Mouse (Mus musculus) thymus, postnatal 25 days (tissue): ENCODE data around the gene Slamf9.

Source experiments
- DNase-seq: peaks from one replicate; pipeline ENCODE4 v3.0.0; 2022

The Slamf9 gene

GRCm38 (mm10) chr1:172475054-172475741, at the start of gene Slamf9:
Slamf9 (plus strand) TSS chr1:172475358.
- no peak for DNase-seq

- no peak for DNase-seq
Observed at GRCm38 (mm10) chr1:172426419-172426818, 48.7 kb upstream of the Slamf9 start.

GRCm38 (mm10) chr1:172427841-172428240, 47.3 kb upstream of the Slamf9 start:
- DNase-seq = no peak

GRCm38 (mm10) chr1:172428614-172429013, 46.5 kb upstream of the Slamf9 start:
- no peak for DNase-seq

DNA sequence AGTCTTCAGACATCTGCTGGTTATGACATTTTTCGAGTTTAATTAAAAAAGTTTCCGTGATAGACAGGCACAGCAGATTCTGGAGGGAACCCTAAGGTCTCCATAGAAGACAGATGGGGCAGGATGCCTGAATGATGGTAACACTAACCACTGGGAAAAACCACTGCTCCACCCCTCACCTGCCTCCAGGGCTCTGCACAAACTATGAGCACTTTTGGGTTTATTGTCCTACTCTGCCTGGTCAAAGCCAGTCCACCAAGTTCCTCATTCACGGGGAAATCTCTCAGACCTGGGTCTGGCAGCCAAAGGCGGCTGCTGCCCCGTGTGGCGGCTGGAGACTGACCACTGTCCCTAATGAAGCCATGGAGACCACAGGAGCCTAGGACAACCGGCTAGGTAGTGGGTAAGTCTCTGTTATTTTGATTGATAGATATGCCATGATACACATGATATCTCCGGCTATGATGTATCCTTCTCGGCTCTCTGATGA, 44.4 kb upstream of the Slamf9 start:
- DNase-seq = no peak

DNA sequence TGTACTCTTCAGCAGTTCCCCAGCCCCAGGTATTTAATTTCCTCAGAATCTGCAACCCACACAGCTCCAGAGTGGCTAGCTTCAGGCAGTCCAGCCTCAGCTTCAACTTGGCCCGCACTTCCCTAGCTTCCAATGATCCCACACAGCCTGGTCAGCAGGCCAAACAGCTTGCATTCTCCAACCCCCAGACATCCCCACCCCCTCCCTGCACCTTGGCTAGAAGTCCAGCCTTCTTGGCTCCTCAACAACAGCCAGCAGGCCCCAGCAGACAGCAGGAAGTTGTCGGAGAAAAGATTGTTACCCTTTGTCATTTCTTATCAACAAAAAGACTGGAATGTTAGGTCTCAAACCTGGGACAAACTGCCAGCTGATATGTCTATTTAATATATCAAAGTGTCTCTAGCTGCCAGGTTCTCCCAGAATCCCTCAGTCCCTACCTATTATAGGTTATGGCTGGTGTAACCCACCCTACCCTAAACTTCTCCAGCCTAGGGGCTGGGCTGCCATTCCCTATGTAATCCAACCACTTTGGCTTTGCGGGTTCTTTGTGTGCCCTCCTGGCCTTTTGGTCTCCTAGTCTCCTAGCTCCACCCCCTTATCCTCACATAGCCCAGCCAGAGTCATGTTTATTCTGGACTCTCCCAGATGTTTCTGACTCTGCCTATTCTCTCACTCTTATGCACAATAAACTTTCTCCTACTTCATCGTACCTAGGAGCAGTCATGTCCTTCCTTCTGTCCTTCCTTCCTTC, 43.1 kb upstream of the Slamf9 start:
- no peak for DNase-seq

GRCm38 (mm10) chr1:172432587-172432955, 42.6 kb upstream of the Slamf9 start:
- DNase-seq = no peak

DNA sequence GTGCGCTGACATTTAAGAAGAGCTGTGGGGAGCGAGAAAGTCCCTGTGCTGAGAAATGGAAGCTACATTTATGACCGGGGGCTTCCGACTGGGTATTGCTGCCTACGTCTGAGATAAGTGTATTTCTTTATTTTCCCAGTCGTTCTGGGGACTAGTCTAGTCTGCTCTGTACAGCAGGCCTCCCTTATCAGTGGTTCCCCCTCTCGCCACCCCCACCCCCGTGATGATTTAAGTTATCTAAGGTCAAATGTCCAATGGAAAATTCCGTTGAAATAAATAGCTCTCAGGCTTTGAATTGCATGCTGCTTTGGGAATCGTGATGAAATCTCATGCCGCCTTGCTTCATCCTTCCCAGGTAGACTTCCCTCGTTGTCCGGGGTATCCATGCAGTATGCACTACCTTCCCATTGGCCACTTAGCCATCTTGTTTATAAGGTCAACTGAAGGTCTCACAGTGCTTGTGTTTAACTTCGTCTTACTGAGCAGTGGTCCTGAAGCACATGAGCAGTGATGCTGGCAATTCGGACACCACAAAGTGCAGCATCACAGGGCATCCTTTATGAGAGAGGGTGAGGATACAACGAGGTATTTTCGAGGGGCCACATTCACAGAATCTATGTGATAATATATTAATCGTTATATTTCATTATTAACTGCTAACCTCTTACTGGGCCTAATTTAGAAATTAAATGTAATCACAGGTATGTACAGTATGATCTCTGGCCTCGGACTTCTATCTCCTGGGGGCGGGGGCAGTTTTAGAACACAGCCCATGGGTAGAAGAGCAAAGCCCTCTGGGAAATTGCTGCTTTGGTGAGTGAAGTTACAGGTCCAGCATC, 41.9 kb upstream of the Slamf9 start:
- no peak for DNase-seq

- no peak for DNase-seq
Observed at GRCm38 (mm10) chr1:172433851-172434165, 41.4 kb upstream of the Slamf9 start.

DNA sequence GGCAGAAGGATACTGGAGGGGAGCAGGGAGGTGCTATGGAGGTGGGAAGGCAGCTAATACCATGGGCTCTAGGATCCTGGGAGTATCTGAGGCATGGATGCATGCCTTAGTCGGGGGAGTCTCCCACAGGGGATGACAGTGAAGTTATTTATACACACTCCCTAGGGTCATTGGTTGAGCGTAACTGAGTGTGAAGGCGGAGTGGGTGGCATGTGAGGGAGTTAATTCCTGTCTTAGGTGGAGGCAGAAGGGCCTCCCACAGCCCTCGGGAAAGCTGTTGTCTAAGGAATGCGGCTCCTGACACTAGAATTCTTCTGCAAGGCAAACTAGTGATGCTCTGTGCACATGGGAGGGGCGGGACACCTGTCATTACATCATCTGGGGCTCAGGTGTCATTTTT, 38.4 kb upstream of the Slamf9 start:
- no peak for DNase-seq

GRCm38 (mm10) chr1:172438621-172439020, 36.5 kb upstream of the Slamf9 start:
- DNase-seq = no peak

DNA sequence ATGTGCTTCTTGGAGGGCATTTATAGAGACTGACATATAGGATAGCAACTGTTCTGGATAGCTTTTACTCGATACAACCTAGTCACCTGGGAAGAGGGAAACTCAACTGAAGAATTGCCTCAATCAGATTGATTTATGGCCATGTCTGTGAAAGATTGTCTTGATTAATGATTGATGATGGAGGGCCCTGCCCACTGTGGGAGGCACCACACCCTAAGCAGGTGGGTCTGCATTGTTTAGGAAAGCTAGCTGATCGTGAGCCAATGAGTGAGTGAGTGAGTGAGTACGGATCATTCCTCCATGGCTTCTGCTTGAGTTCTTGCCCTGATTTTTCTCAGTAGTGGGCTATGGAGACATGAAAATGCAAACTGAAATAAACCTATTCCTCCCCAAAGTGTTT, 34.6 kb upstream of the Slamf9 start:
- DNase-seq = no peak

DNA sequence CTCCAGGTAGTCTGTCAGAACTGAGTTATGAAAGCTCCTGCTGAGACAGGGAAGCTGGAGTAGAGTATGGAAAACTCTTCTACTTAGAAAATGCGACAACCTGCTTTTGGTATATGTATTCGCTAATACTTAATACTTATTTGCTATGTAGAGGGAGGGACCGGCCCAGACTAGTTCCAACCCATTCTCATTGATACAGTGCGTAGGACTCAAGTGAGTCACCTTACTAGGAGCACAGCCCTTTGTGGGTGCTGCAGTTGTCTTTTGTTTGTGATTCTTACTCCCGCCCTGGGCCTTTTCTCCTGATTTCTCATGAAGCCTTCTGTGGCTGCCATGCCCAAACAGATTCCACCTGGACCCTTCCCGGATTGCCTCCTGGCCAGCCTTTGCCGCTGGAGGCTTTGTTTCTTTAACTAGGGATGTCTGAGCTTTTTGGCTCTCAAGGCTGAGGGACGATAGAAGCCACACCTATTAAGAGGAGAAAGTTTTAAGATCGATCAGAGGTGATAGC, 33.2 kb upstream of the Slamf9 start:
- DNase-seq = no peak

- DNase-seq = no peak
Observed at GRCm38 (mm10) chr1:172450226-172450625, 24.9 kb upstream of the Slamf9 start.

DNA sequence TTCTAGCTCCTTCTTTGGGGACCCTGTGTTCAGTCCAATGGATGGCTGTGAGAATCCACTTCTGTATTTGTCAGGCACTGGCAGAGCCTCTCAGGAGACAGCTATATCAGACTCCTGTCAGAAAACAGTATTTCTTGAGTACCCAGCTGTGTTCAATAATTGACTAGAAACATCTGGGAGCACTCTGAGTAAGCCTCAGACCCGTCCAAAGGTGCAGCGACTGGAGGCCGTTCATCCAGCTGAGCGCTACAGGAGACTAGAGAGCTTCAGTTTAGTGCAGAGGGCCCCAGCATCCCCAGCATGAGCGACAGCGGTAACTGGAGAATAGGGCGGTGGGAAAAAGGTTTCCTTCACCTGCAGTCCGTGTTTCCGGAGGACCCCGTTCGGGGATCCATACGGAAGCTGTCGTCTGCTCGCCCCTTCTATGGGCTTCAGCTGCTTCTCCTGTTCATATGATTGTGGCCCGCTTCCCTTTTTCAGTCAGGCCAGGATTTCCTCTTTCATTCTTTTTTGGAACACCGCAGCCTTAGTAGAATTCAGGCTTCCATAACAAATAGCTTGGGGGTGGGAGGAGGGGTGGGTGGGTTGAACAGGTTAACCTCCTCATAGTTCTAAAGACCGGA, 24.2 kb upstream of the Slamf9 start:
- DNase-seq = no peak

DNA sequence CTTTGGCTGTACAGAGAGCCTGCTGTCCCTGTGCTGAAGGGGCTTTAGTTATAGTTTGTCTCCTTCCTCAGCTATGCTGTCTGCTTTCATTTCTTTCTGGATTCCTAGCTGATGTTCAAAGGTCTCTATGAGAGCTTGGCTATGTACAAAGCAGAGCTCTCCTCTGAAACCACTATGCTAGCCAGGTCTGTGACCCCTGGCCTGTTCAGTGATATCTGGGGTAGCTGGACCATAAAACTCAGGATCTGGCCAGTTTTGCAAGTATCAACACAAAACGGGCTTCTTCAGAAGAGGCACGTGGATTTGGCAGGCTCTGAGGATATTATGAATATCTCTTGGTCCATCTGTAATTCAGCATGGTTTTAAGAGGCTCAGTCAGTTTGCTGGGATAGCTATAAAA, 22.2 kb upstream of the Slamf9 start:
- DNase-seq = no peak

- no peak for DNase-seq
Observed at GRCm38 (mm10) chr1:172453810-172454209, 21.3 kb upstream of the Slamf9 start.

DNA sequence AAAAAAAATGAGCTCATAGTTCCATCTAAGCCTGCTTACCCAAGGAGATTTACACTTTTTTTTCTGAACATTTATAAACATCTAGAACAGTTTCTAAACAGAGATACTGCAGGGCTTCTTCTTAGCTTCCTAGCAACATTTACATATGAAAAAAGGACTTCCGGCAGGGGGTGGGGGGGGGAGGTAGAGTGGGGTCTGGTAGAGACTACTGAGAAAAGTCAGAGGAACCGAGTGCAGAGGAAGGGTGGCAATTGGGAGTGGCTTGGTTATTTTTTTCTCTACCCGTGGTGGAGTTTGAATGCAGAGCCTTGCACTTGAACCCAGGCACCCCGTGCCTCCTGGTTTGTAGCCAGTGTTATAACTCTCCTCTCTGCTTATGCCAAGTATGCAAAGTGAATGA, 19.7 kb upstream of the Slamf9 start:
- DNase-seq = peak; percentile 44

GRCm38 (mm10) chr1:172456001-172456677, 19.0 kb upstream of the Slamf9 start:
- DNase-seq = no peak

- DNase-seq = no peak
Observed at GRCm38 (mm10) chr1:172457196-172457595, 18.0 kb upstream of the Slamf9 start.

DNA sequence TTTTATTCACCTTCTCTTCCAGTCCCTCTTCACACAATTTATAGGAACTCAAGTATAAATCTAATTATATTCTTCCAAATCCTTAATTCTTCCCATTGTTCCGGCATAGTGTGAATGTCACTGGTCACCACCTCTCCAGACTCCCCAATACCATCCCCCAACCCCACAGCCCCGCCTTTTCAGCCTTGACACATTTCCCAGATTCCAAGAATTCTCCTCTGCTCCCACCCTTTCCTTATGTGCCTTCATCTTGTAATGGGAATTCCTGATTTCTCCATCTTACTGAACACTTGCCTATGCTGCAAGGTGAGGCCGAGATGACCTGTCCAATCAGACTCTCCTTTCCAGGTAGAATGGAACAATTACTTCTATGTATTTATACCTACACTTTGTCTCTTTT, 17.1 kb upstream of the Slamf9 start:
- DNase-seq = no peak

- DNase-seq = no peak
Observed at GRCm38 (mm10) chr1:172461602-172462001, 13.6 kb upstream of the Slamf9 start.
